Mouse (Mus musculus) embryonic facial prominence, embryonic 15.5 days (tissue): ENCODE measurements around the gene 1110032F04Rik. TPM values are rescaled to one million over a fixed set of nuclear protein-coding genes. Genes with fewer than 3 reads are reported as not detected.

Experiments
- ATAC-seq: fragments of 200-750 bp; cut with Nextera tagmentation; 2 replicates; pipeline ENCODE4 v1.8.0; 2017; ENCODE audit warnings: low read depth, moderate TSS enrichment; ENCODE audit not compliant: insufficient number of reproducible peaks, low FRiP score, low TSS enrichment
- H3K27ac ChIP-seq: fragments of 300-500 bp; sonication (generic); replicated peaks from 2 replicates; pipeline ENCODE4 v1.5.1; 2015; ENCODE audit warnings: mild to moderate bottlenecking, inconsistent platforms
- H3K27me3 ChIP-seq: fragments of 300-500 bp; sonication (generic); 2 replicates; pipeline ENCODE4 v1.6.1; 2015; ENCODE audit warnings: inconsistent platforms
- H3K36me3 ChIP-seq: fragments of 300-500 bp; sonication (generic); 2 replicates; pipeline ENCODE4 v1.6.1; 2015; ENCODE audit warnings: mild to moderate bottlenecking, inconsistent platforms
- H3K4me1 ChIP-seq: fragments of 300-500 bp; sonication (generic); 2 replicates; pipeline ENCODE4 v1.6.1; 2015; ENCODE audit warnings: inconsistent platforms
- H3K4me2 ChIP-seq: fragments of 300-500 bp; sonication (generic); replicated peaks from 2 replicates; pipeline ENCODE4 v1.6.1; 2015; ENCODE audit warnings: mild to moderate bottlenecking, inconsistent platforms
- H3K4me3 ChIP-seq: fragments of 300-500 bp; sonication (generic); replicated peaks from 2 replicates; pipeline ENCODE4 v1.5.1; 2015; ENCODE audit warnings: mild to moderate bottlenecking, inconsistent platforms
- H3K9ac ChIP-seq: fragments of 300-500 bp; sonication (generic); 2 replicates; pipeline ENCODE4 v1.6.1; 2015; ENCODE audit warnings: inconsistent platforms
- H3K9me3 ChIP-seq: fragments of 300-500 bp; sonication (generic); replicated peaks from 2 replicates; pipeline ENCODE4 v1.6.1; 2016; ENCODE audit warnings: inconsistent platforms
- WGBS: fragments of 180-500 bp; shearing (Covaris S2); methylation state at CpG from one replicate; pipeline ENCODE4 v1.1.7; 2015; 5-methylcytosine and 5-hydroxymethylcytosine counted together
- polyA plus RNA-seq: library from polyadenylated mRNA; unstranded; fragments of >200 nt; fragmentation: Nextera tagmentation; extraction: Ambion mirVana; gene quantifications from 2 replicates; pipeline ENCODE4 v1.2.1, GENCODE M21; 2015

Gene 1110032F04Rik
- polyA plus RNA-seq, result 1.2 and 1.4 TPM in 2 replicates

DNA sequence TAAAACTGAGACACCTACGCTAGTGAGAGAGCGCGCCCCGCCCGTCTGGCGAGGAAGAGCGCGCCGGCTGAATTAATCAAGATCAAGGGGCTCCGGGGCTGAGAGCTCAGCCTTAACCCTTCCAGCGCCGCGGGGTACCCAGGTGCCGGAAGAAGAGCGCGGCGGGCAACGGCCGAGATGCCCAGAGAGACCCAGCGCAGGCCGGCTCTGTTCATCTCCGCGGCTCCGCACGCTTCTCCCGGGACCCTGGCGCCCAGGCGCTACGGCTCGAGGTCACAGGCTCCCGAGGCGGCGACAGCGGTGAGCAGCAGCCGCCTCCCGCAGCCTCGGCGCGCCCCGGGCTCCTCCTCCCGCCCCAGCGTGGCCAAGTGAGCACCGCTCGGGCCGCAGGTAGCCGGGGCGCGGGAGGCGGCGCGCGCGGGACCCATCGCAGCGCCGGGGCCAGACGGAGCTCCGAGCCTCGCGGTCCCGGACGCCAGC, at the start of gene 1110032F04Rik:
Gene 1110032F04Rik, plus strand, starts transcription at position 376 of the 480 bp plus-strand sequence.
- Histone ChIP-seq H3K9ac (peak within 1 kb of the TSS; percentile 21), H3K4me1 (peaks cover 20% of the 10 kb centered on the region), H3K27me3 (peaks cover 33% of the 10 kb centered on the region), H3K4me3 (peak within 1 kb of the TSS; percentile 60), H3K9me3 (no peaks in the 10 kb centered on the region), H3K4me2 (peak within 1 kb of the TSS; percentile 100), H3K27ac (no peak within 1 kb of the TSS), H3K36me3 (no peaks in the 10 kb centered on the region)
- under 1% methylated on average over 62 of the region's 62 CpGs for WGBS
- peak; percentile 47 for ATAC-seq

GRCm38 (mm10) chr3:68821406-68821805, 48.0 kb upstream of the 1110032F04Rik start:
- 64% methylated on average over 4 of the region's 4 CpGs for WGBS
- H3K27ac ChIP-seq, result no peak overlapping the region
- H3K9ac ChIP-seq, result no peak overlapping the region
- no peaks in the 10 kb centered on the region for H3K4me1 ChIP-seq
- no peaks in the 10 kb centered on the region for H3K9me3 ChIP-seq
- H3K4me3 ChIP-seq, result no peak overlapping the region
- no peak for ATAC-seq
- no peak overlapping the region for H3K4me2 ChIP-seq
- H3K27me3 ChIP-seq, result no peaks in the 10 kb centered on the region
- H3K36me3 ChIP-seq, result no peaks in the 10 kb centered on the region

DNA sequence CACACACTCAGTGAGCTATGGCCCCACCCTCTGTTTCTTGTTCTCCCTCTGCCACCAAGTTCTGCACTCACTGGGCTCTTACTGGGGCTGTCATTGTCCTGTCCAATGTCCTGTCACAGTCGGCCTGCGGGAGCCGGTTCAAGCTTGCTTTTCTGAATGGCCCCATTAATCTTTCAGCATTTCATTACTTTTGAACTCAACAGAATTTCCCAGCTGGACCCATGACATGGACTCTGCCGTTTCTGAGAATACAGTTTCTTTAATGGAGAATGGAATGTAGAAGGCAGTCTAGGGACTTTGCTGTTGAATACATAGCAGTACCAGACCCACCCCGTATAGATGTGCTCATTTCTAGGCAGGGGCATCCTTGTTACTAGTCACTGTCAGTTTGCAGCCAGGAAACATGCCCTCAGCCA, 47.5 kb upstream of the 1110032F04Rik start:
- WGBS, result 65% methylated on average over 5 of the region's 5 CpGs
- no peak for ATAC-seq
- Histone ChIP-seq H3K27ac (no peak overlapping the region), H3K4me1 (no peaks in the 10 kb centered on the region), H3K36me3 (no peaks in the 10 kb centered on the region), H3K27me3 (no peaks in the 10 kb centered on the region), H3K9me3 (no peaks in the 10 kb centered on the region), H3K9ac (no peak overlapping the region), H3K4me3 (no peak overlapping the region), H3K4me2 (no peak overlapping the region)

GRCm38 (mm10) chr3:68823876-68824764, 45.3 kb upstream of the 1110032F04Rik start:
- Histone ChIP-seq H3K9ac (no peak overlapping the region), H3K9me3 (no peaks in the 10 kb centered on the region), H3K4me1 (no peaks in the 10 kb centered on the region), H3K4me2 (no peak overlapping the region), H3K27me3 (no peaks in the 10 kb centered on the region), H3K36me3 (no peaks in the 10 kb centered on the region), H3K4me3 (no peak overlapping the region), H3K27ac (no peak overlapping the region)
- 67% methylated on average over 15 of the region's 15 CpGs for WGBS
- ATAC-seq, result no peak

- 80% methylated on average over 2 of the region's 2 CpGs for WGBS
- Histone ChIP-seq H3K9me3 (no peaks in the 10 kb centered on the region), H3K4me2 (no peak overlapping the region), H3K4me3 (no peak overlapping the region), H3K27ac (no peak overlapping the region), H3K36me3 (no peaks in the 10 kb centered on the region), H3K4me1 (no peaks in the 10 kb centered on the region), H3K9ac (no peak overlapping the region), H3K27me3 (no peaks in the 10 kb centered on the region)
- no peak for ATAC-seq
Observed at GRCm38 (mm10) chr3:68824765-68825090, 44.7 kb upstream of the 1110032F04Rik start.

GRCm38 (mm10) chr3:68825151-68825550, 44.2 kb upstream of the 1110032F04Rik start:
- H3K36me3 ChIP-seq, result no peaks in the 10 kb centered on the region
- no peak overlapping the region for H3K27ac ChIP-seq
- no peaks in the 10 kb centered on the region for H3K4me1 ChIP-seq
- H3K27me3 ChIP-seq, result no peaks in the 10 kb centered on the region
- no peaks in the 10 kb centered on the region for H3K9me3 ChIP-seq
- WGBS, result 69% methylated on average over 8 of the region's 8 CpGs
- H3K9ac ChIP-seq, result no peak overlapping the region
- no peak overlapping the region for H3K4me3 ChIP-seq
- ATAC-seq, result no peak
- no peak overlapping the region for H3K4me2 ChIP-seq

- H3K27ac ChIP-seq, result no peak overlapping the region
- H3K4me1 ChIP-seq, result no peaks in the 10 kb centered on the region
- no peak overlapping the region for H3K9ac ChIP-seq
- no peak overlapping the region for H3K4me2 ChIP-seq
- no peaks in the 10 kb centered on the region for H3K36me3 ChIP-seq
- WGBS, result 79% methylated on average over 5 of the region's 5 CpGs
- no peak overlapping the region for H3K4me3 ChIP-seq
- no peaks in the 10 kb centered on the region for H3K9me3 ChIP-seq
- no peak for ATAC-seq
- H3K27me3 ChIP-seq, result no peaks in the 10 kb centered on the region
Observed at GRCm38 (mm10) chr3:68827671-68828070, 41.7 kb upstream of the 1110032F04Rik start.

DNA sequence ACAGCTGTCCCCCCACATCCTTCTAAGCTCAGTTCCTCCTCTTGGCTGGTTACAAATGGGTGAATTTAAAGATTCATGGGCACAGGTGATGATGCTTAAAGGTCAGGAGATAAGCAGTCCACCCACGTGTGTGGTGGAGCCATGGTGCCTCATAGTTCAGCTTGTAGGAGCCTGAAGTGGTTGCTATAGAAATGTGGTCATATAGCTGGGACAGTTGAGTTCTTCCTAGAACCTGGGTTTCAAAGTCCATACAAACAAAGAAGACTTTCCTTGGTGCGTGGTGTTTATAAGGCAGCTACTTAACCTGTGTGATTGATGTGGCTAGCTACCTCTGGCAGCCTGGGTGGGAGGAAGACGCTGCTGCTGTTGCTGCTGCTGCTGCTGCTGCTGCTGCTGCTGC, 39.4 kb upstream of the 1110032F04Rik start:
- Histone ChIP-seq H3K9ac (no peak overlapping the region), H3K4me1 (no peaks in the 10 kb centered on the region), H3K36me3 (no peaks in the 10 kb centered on the region), H3K27me3 (no peaks in the 10 kb centered on the region), H3K27ac (no peak overlapping the region), H3K4me3 (no peak overlapping the region), H3K9me3 (no peaks in the 10 kb centered on the region), H3K4me2 (no peak overlapping the region)
- 85% methylated on average over 3 of the region's 3 CpGs for WGBS
- ATAC-seq, result no peak

GRCm38 (mm10) chr3:68836857-68837499, 32.4 kb upstream of the 1110032F04Rik start:
- no peak for ATAC-seq
- H3K9ac ChIP-seq, result no peak overlapping the region
- H3K9me3 ChIP-seq, result no peaks in the 10 kb centered on the region
- H3K4me1 ChIP-seq, result peaks cover 4% of the 10 kb centered on the region; the same call in 1 of the 2 replicates
- no peak overlapping the region for H3K4me3 ChIP-seq
- 58% methylated on average over 6 of the region's 6 CpGs for WGBS
- H3K27me3 ChIP-seq, result no peaks in the 10 kb centered on the region
- H3K4me2 ChIP-seq, result no peak overlapping the region
- H3K36me3 ChIP-seq, result no peaks in the 10 kb centered on the region
- H3K27ac ChIP-seq, result no peak overlapping the region

GRCm38 (mm10) chr3:68840206-68840605, 29.2 kb upstream of the 1110032F04Rik start:
- 40% methylated on average over 4 of the region's 4 CpGs for WGBS
- Histone ChIP-seq H3K27me3 (no peaks in the 10 kb centered on the region), H3K9ac (no peak overlapping the region), H3K36me3 (no peaks in the 10 kb centered on the region), H3K4me2 (no peak overlapping the region), H3K9me3 (no peaks in the 10 kb centered on the region), H3K4me1 (peaks cover 4% of the 10 kb centered on the region; the same call in 1 of the 2 replicates), H3K27ac (no peak overlapping the region), H3K4me3 (no peak overlapping the region)
- ATAC-seq, result no peak

GRCm38 (mm10) chr3:68844025-68844424, 25.4 kb upstream of the 1110032F04Rik start:
- Histone ChIP-seq H3K9ac (no peak overlapping the region), H3K4me2 (no peak overlapping the region), H3K4me3 (no peak overlapping the region), H3K36me3 (no peaks in the 10 kb centered on the region), H3K27ac (no peak overlapping the region), H3K9me3 (no peaks in the 10 kb centered on the region), H3K4me1 (no peaks in the 10 kb centered on the region), H3K27me3 (no peaks in the 10 kb centered on the region)
- no peak for ATAC-seq
- 89% methylated on average over 4 of the region's 4 CpGs for WGBS
